Mouse (Mus musculus): ENCODE measurements around the gene Pik3ap1. TPM values are rescaled to one million over a fixed set of nuclear protein-coding genes. Genes with fewer than 3 reads are reported as not detected.
"Not testable (repeated sequence)": the region's sequence is repeated elsewhere in the genome, so short reads cannot be mapped to it uniquely, and the experiment has no call there.

Pik3ap1 gene
- polyA plus RNA-seq (2015; fragmentation: Nextera tagmentation; extraction: Ambion mirVana): 1.9 TPM in 2 replicates

GRCm38 (mm10) chr19:41384922-41385508 lies at the start of gene Pik3ap1:
TSS of gene Pik3ap1 (minus strand) at chr19:41385102.
- H3K9ac ChIP-seq: peak within 1 kb of the TSS; percentile 63

DNA sequence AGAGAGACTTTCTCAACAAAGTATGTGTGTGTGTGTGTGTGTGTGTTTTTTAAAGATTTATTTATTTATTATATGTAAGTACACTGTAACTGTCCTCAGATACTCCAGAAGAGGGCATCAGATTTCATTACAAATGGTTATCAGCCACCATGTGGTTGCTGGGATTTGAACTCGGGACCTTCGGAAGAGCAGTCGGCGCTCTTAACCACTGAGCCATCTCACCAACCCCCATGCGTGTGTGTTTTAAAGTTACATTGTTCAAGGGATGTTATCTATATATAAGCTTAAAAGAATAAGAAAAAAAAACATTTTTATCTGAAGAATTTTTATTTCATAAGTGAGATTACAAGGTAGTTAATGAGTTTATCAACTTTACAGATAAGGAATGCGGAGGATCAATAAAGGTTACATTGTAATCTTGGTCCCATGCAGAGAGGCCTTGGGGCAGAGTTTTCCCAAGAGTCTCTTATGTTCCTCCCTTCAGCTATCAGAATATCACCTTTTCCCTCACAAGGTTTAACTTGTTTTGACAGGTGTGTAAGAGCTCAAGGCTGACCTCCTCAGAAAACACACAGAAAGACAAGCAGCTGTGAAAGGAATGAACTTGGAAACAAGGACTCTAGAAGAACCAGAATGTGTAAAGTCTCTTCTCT lies 46.7 kb upstream of the Pik3ap1 start:
- not testable (repeated sequence) for H3K4me3 ChIP-seq; H3K4me1 ChIP-seq; H3K9me3 ChIP-seq; H3K4me2 ChIP-seq (replicated peaks); ATAC-seq (ENCODE audit: low FRiP score, low read depth); H3K27ac ChIP-seq; H3K27me3 ChIP-seq; H3K9ac ChIP-seq; H3K36me3 ChIP-seq
- no CpG with 5 or more reads among the region's 6 CpGs for WGBS

More at GRCm38 (mm10) chr19:41384922-41385508, at the start of gene Pik3ap1:
- Histone ChIP-seq H3K4me2 (replicated peaks) (peak within 1 kb of the TSS; percentile 96), H3K9me3 (no peaks in the 10 kb centered on the region), H3K4me1 (peaks cover 16% of the 10 kb centered on the region), H3K36me3 (no peaks in the 10 kb centered on the region), H3K4me3 (peak within 1 kb of the TSS; percentile 55), H3K27me3 (peaks cover 35% of the 10 kb centered on the region), H3K27ac (no peak within 1 kb of the TSS)
- peak; percentile 36; the same call in 1 of the 2 replicates for ATAC-seq (ENCODE audit: low FRiP score, low read depth)
- 1% methylated on average over 36 of the region's 41 CpGs for WGBS

- H3K27me3 ChIP-seq; H3K27ac ChIP-seq; H3K4me3 ChIP-seq; H3K36me3 ChIP-seq; ATAC-seq (ENCODE audit: low FRiP score, low read depth); H3K9ac ChIP-seq; H3K9me3 ChIP-seq; H3K4me2 ChIP-seq (replicated peaks); H3K4me1 ChIP-seq: not testable (repeated sequence)
- no CpG with 5 or more reads among the region's 8 CpGs for WGBS
Observed at GRCm38 (mm10) chr19:41425927-41426772, 41.2 kb upstream of the Pik3ap1 start.

- Histone ChIP-seq H3K4me1 (no peaks in the 10 kb centered on the region), H3K27me3 (no peaks in the 10 kb centered on the region), H3K9ac (no peak overlapping the region), H3K27ac (no peak overlapping the region), H3K4me2 (replicated peaks) (no peak overlapping the region), H3K4me3 (no peak overlapping the region), H3K36me3 (no peaks in the 10 kb centered on the region), H3K9me3 (no peaks in the 10 kb centered on the region)
- ATAC-seq (ENCODE audit: low FRiP score, low read depth): no peak
- WGBS: 41% methylated on average over 2 of the region's 2 CpGs
Observed at GRCm38 (mm10) chr19:41421264-41421663, 36.4 kb upstream of the Pik3ap1 start.

- Histone ChIP-seq H3K4me2 (replicated peaks) (no peak overlapping the region), H3K4me1 (no peaks in the 10 kb centered on the region), H3K27ac (no peak overlapping the region), H3K9me3 (no peaks in the 10 kb centered on the region), H3K9ac (no peak overlapping the region), H3K27me3 (no peaks in the 10 kb centered on the region), H3K36me3 (no peaks in the 10 kb centered on the region), H3K4me3 (no peak overlapping the region)
- no peak for ATAC-seq (ENCODE audit: low FRiP score, low read depth)
- 76% methylated on average over 2 of the region's 2 CpGs for WGBS
Observed at GRCm38 (mm10) chr19:41418786-41419185, 33.9 kb upstream of the Pik3ap1 start.

DNA sequence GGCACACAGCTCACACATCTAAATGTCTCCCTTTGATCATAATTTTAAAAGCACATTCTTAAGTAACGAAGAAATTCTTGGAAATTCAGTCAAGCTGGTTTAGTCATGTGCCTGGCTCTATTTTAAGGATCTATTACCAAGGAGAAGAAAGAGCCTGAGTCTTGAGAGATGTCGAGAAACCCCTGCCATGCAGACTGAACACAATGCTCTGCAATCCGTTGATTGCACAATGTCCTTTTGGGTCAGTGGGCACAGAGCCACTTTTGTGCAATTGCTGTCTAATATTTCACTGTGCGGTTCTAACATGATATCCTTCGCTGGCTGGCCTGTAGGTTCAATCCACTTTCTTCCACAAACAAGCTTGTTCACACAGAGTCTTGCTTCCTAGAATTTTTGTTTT lies 33.1 kb upstream of the Pik3ap1 start:
- Histone ChIP-seq H3K4me3 (no peak overlapping the region), H3K27ac (no peak overlapping the region), H3K36me3 (no peaks in the 10 kb centered on the region), H3K4me2 (replicated peaks) (no peak overlapping the region), H3K4me1 (no peaks in the 10 kb centered on the region), H3K9ac (no peak overlapping the region), H3K27me3 (no peaks in the 10 kb centered on the region), H3K9me3 (no peaks in the 10 kb centered on the region)
- WGBS: 69% methylated on average over 5 of the region's 5 CpGs
- no peak for ATAC-seq (ENCODE audit: low FRiP score, low read depth)

GRCm38 (mm10) chr19:41416201-41416600 lies 31.3 kb upstream of the Pik3ap1 start:
- ATAC-seq (ENCODE audit: low FRiP score, low read depth): no peak
- H3K4me2 ChIP-seq (replicated peaks): no peak overlapping the region
- H3K9me3 ChIP-seq: no peaks in the 10 kb centered on the region
- WGBS: 40% methylated on average over 10 of the region's 10 CpGs
- no peaks in the 10 kb centered on the region for H3K4me1 ChIP-seq
- H3K9ac ChIP-seq: no peak overlapping the region
- H3K4me3 ChIP-seq: no peak overlapping the region
- no peaks in the 10 kb centered on the region for H3K36me3 ChIP-seq
- H3K27me3 ChIP-seq: no peaks in the 10 kb centered on the region
- no peak overlapping the region for H3K27ac ChIP-seq

DNA sequence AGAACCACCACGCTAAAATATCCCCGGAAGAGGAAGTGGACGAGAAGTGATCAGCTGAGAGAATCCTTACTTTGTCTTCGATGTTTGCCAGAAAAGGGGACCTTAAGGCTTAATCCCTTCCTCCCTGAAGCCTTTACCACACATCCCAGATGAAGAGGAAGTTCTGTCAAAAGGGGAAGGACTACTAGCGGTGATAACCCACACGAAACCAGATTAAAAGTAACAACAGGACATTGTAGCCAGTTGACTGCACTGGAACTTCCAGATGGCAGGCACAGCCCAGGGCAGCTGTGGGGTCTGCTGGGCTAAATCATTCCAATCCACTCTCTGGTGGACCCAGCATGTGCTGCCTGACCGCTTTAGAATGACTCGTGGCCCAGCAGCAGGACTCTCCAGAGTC lies 17.7 kb upstream of the Pik3ap1 start:
- Histone ChIP-seq H3K36me3 (no peaks in the 10 kb centered on the region), H3K9ac (no peak overlapping the region), H3K27me3 (no peaks in the 10 kb centered on the region), H3K4me2 (replicated peaks) (no peak overlapping the region), H3K4me3 (no peak overlapping the region), H3K9me3 (no peaks in the 10 kb centered on the region), H3K27ac (no peak overlapping the region), H3K4me1 (no peaks in the 10 kb centered on the region)
- ATAC-seq (ENCODE audit: low FRiP score, low read depth): no peak
- WGBS: 83% methylated on average over 8 of the region's 8 CpGs

DNA sequence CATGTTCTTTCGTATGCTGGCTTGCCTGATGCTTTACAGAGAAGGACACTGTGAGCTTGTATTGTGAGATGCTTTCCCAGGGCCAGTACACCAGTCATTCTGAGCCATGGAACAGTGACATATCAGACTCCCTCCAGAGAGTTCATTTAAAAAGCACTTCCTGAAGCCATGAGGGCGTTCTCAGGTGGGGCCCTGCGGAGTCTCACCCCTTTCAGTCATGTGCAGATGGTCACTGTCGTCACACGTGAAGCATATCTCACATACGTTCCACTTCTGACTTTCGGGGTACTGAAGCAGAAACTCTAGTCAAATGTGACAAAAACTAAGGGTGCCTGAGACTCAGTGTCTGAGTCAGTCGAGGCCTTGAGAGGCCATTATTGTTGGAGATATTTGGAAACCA lies 6.0 kb upstream of the Pik3ap1 start:
- no peak overlapping the region for H3K4me2 ChIP-seq (replicated peaks)
- H3K27ac ChIP-seq: no peak overlapping the region
- no peak overlapping the region for H3K4me3 ChIP-seq
- peaks cover 5% of the 10 kb centered on the region for H3K4me1 ChIP-seq
- no peaks in the 10 kb centered on the region for H3K9me3 ChIP-seq
- no peaks in the 10 kb centered on the region for H3K36me3 ChIP-seq
- H3K27me3 ChIP-seq: peaks cover under 1% of the 10 kb centered on the region; the same call in 1 of the 2 replicates
- no peak for ATAC-seq (ENCODE audit: low FRiP score, low read depth)
- WGBS: 83% methylated on average over 8 of the region's 8 CpGs
- H3K9ac ChIP-seq: no peak overlapping the region

DNA sequence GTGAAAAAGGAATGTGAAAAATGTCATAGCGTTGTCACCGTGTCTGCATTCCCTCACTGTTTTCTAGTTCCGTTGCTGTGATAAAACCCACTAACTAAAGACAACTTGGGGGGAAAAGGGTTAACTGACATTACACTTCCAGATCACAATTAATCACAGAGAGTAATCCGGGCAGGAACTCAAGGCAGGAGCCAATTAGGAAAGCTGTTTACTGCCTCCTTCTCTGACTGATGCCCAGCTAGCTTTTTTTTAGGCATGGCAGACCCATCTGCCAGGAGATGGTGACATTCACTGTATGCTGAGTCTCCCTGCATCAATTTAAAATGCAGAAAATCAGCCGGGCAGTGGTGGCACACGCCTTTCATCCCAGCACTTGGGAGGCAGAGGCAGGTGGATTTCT lies 4.4 kb upstream of the Pik3ap1 start:
- Histone ChIP-seq H3K27ac (no peak overlapping the region), H3K4me3 (no peak overlapping the region), H3K36me3 (no peaks in the 10 kb centered on the region), H3K4me2 (replicated peaks) (no peak overlapping the region), H3K27me3 (peaks cover 16% of the 10 kb centered on the region), H3K4me1 (peaks cover 16% of the 10 kb centered on the region), H3K9me3 (no peaks in the 10 kb centered on the region), H3K9ac (no peak overlapping the region)
- no peak for ATAC-seq (ENCODE audit: low FRiP score, low read depth)
- WGBS: 34% methylated on average over 6 of the region's 6 CpGs

GRCm38 (mm10) chr19:41388242-41388641 lies 3.3 kb upstream of the Pik3ap1 start:
- no peaks in the 10 kb centered on the region for H3K9me3 ChIP-seq
- WGBS: 72% methylated on average over 7 of the region's 7 CpGs
- peaks cover 16% of the 10 kb centered on the region for H3K4me1 ChIP-seq
- H3K36me3 ChIP-seq: no peaks in the 10 kb centered on the region
- H3K4me3 ChIP-seq: no peak overlapping the region
- peaks cover 27% of the 10 kb centered on the region for H3K27me3 ChIP-seq
- H3K27ac ChIP-seq: no peak overlapping the region
- H3K4me2 ChIP-seq (replicated peaks): no peak overlapping the region
- ATAC-seq (ENCODE audit: low FRiP score, low read depth): no peak
- H3K9ac ChIP-seq: no peak overlapping the region

GRCm38 (mm10) chr19:41387262-41387661 lies 2.4 kb upstream of the Pik3ap1 start:
- Histone ChIP-seq H3K9me3 (no peaks in the 10 kb centered on the region), H3K4me3 (no peak overlapping the region), H3K27me3 (peaks cover 32% of the 10 kb centered on the region), H3K4me2 (replicated peaks) (no peak overlapping the region), H3K27ac (no peak overlapping the region), H3K36me3 (no peaks in the 10 kb centered on the region), H3K4me1 (peaks cover 16% of the 10 kb centered on the region), H3K9ac (no peak overlapping the region)
- WGBS: 91% methylated on average over 2 of the region's 2 CpGs
- ATAC-seq (ENCODE audit: low FRiP score, low read depth): no peak
